Mouse (Mus musculus): ENCODE measurements around the gene Trib2.

GRCm38 (mm10) chr12:15813133-15813818 is 3.4 kb downstream of the Trib2 start:
- TF ChIP-seq POLR2A (IDR thresholded peaks at IDR 0.05; ENCODE audit: borderline replicate concordance, low read depth, low read length) (no peak), CTCF (IDR thresholded peaks at IDR 0.05; ENCODE audit: low read depth, low read length) (no peak)
